In the genomic region with DNA sequence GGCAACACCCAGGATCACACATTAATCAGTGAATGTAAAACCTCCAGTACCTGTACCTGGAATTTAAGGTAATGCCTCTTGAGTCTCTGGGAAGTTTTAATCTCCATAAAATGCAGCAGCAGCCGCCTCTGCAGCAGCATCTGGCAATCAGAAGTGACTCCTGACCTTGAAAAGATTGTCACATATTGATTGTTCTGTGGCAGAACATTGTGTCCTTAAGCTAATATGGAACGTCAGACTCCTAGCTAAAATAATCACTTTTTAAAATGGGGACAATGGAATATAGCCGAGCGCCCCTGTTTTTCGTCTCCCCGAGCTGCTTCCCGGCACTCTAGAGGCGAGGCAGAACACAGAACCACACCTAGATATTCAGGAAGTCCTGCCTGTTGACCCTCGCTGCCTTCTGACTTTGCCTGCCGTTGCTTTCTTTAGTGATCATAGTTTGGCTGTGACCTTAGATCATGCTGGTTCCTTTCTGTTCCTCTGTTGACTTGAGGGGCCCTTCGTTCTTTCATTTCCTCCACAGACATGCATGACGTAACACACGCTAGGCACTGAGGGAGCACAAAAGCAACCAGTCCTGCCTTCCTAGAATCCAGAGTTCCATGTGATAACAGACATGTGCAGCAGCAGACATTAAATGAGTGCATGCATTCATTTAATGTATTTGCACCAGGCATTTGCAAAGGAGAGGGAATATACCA, we compare ENCODE assay signal across 20 mouse cellular contexts.
DNase-seq lines count a peak whose midpoint lies in the region; ATAC-seq and TF ChIP-seq lines count a peak whose summit lies in the region.
"Had no signal": no experiment of that assay in that cellular context is flagged by ENCODE, and none has a peak within 500 bp of the region (broad histone marks: within the 10 kb centered on the region; RNA-seq: fewer than 3 reads in every experiment).

No protein-coding gene starts in this region.

- no peaks in the 10 kb centered on the region for H3K27me3 ChIP-seq in liver, postnatal 0 days (ENCODE audit: insufficient read depth, low read length)
- H3K27me3 ChIP-seq in stomach, embryonic 16.5 days (ENCODE audit: control insufficient read depth, insufficient read depth, low read length), result no peaks in the 10 kb centered on the region
- H3K27me3 ChIP-seq: forebrain, embryonic 15.5 days; hindbrain, embryonic 13.5 days; Patski had no signal

- ATAC-seq in liver, postnatal 0 days, result peak; percentile 84
- no peak; the same call in 1 of the 2 replicates for ATAC-seq in stomach, embryonic 16.5 days (ENCODE audit: insufficient read depth, low FRiP score)
- no peak for ATAC-seq in erythroblast, adult 5-6 weeks (replicated peaks; ENCODE audit: low FRiP score, poor library complexity, severe bottlenecking)
- ATAC-seq: forebrain, embryonic 15.5 days; hindbrain, embryonic 16.5 days; Patski had no signal

- no peak overlapping the region for H3K4me3 ChIP-seq in liver, postnatal 0 days (ENCODE audit: low read depth, low read length)
- H3K4me3 ChIP-seq in stomach, embryonic 16.5 days (replicated peaks; ENCODE audit: low read length), result no peak overlapping the region
- H3K4me3 ChIP-seq: forebrain, embryonic 15.5 days; hindbrain, embryonic 10.5 days; hindbrain, embryonic 13.5 days had no signal

- peak; percentile 61 for TF ChIP-seq EP300 in liver, postnatal 0 days (IDR thresholded peaks at IDR 0.05; ENCODE audit: low read depth)

- H3K4me2 ChIP-seq in liver, postnatal 0 days (ENCODE audit: low read depth, low read length), result no peak overlapping the region
- H3K4me2 ChIP-seq in stomach, embryonic 16.5 days (ENCODE audit: low read depth, low read length), result peak overlapping the region; percentile 6; the same call in 1 of the 2 replicates
- H3K4me2 ChIP-seq: forebrain, embryonic 15.5 days; heart, embryonic 11.5 days; hindbrain, embryonic 13.5 days had no signal

- no peak overlapping the region for H3K9ac ChIP-seq in liver, postnatal 0 days (replicated peaks)
- no peak overlapping the region for H3K9ac ChIP-seq in stomach, embryonic 16.5 days (ENCODE audit: low read length)
- H3K9ac ChIP-seq: forebrain, embryonic 15.5 days; hindbrain, embryonic 13.5 days had no signal

- H3K27ac ChIP-seq in liver, postnatal 0 days (ENCODE audit: low read depth), result peak overlapping the region; percentile 45
- no peak overlapping the region for H3K27ac ChIP-seq in stomach, embryonic 16.5 days (ENCODE audit: low read length)
- H3K27ac ChIP-seq: forebrain, embryonic 15.5 days; hindbrain, embryonic 10.5 days; hindbrain, embryonic 13.5 days had no signal

- no peaks in the 10 kb centered on the region for H3K36me3 ChIP-seq in liver, postnatal 0 days (replicated peaks; ENCODE audit: insufficient read depth, low read length)
- H3K36me3 ChIP-seq in stomach, embryonic 16.5 days (ENCODE audit: control insufficient read depth, insufficient read depth, low read length), result no peaks in the 10 kb centered on the region; the same call in 1 of the 2 replicates
- H3K36me3 ChIP-seq: forebrain, embryonic 15.5 days; G1E; hindbrain, embryonic 10.5 days; hindbrain, embryonic 13.5 days had no signal

- DNase-seq in heart, adult 11 months, result peak; percentile 86
- DNase-seq in heart, postnatal 4 days, result no peak
- peak; percentile 15 for DNase-seq in liver, postnatal 0 days
- DNase-seq in liver, result no peak
- DNase-seq: adrenal gland, postnatal 10 days; adrenal gland, postnatal 36 days; cerebellum, adult 18-20 months; cerebellum, adult 9-10 months; cerebellum, postnatal 14 days; gastrocnemius, postnatal 10 days; gastrocnemius, postnatal 36 days had no signal

- no peak for TF ChIP-seq CTCF in liver, postnatal 0 days (IDR thresholded peaks at IDR 0.05; ENCODE audit: low read depth)

- no peaks in the 10 kb centered on the region for H3K4me1 ChIP-seq in liver, postnatal 0 days (ENCODE audit: insufficient read depth)
- peaks cover 15% of the 10 kb centered on the region for H3K4me1 ChIP-seq in stomach, embryonic 16.5 days (ENCODE audit: control insufficient read depth, insufficient read depth, low read length)

- WGBS in liver, postnatal 0 days (ENCODE audit: insufficient replicate concordance), result 59% methylated on average over 13 of the region's 13 CpGs
- 62% methylated on average over 13 of the region's 13 CpGs for WGBS in stomach, embryonic 16.5 days

- H3K9me3 ChIP-seq in liver, postnatal 0 days (ENCODE audit: low read length), result no peaks in the 10 kb centered on the region
- no peaks in the 10 kb centered on the region for H3K9me3 ChIP-seq in stomach, embryonic 16.5 days (replicated peaks; ENCODE audit: control insufficient read depth, low read length)
- H3K9me3 ChIP-seq: forebrain, embryonic 15.5 days; hindbrain, embryonic 10.5 days; hindbrain, embryonic 13.5 days had no signal

Comparison
In these comparisons a context has a peak if more than half of its experiments do, and no peak if none do; other contexts are left out.
1. DNase-seq: peak in heart, adult 11 months (single experiment) and liver, postnatal 0 days (single experiment); none in heart, postnatal 4 days (single experiment) and liver (single experiment).